Mouse (Mus musculus) layer of hippocampus, adult 2 months (tissue): Measurements from ENCODE around the gene Timm17a. TPM values are rescaled to one million over a fixed set of nuclear protein-coding genes. Genes with fewer than 3 reads are reported as not detected.

Source experiments
- DNase-seq, 2 experiments: peaks; one replicate each; pipeline ENCODE4 v3.0.0; 2022; ENCODE audit warnings: low spot score in 2 of 2
- H3K27ac ChIP-seq: fragments of 200-600 bp; 2 replicates; pipeline ENCODE4 v1.8.1; 2022
- H3K4me3 ChIP-seq: fragments of 200-600 bp; 2 replicates; pipeline ENCODE4 v1.8.1; 2022; ENCODE audit warnings: mild to moderate bottlenecking
- CTCF ChIP-seq: fragments of 200-600 bp; conservative IDR thresholded peaks from 2 replicates; pipeline ENCODE4 v1.8.1; 2022; ENCODE audit warnings: antibody characterized with exemption, mild to moderate bottlenecking, moderate library complexity
- long read RNA-seq, 2 experiments: library from polyadenylated mRNA; stranded (forward); transcript quantifications; one replicate each; pipeline ENCODE4 v2.0.0; 2021; ENCODE audit warnings: borderline mapping rate in 2 of 2
- total RNA-seq, 2 experiments: library from RNA; stranded (reverse); gene quantifications; 2 replicates each; pipeline ENCODE4 v1.2.3; 2021

The Timm17a gene
- 100 to 1,000 TPM; 177 to 178 TPM for total RNA-seq
- long read RNA-seq, experiment 1, full-length matches to known transcripts: 82 of 86 reads
- long read RNA-seq, experiment 1, partial matches to known transcripts: 3 of 86 reads
- long read RNA-seq, experiment 1, other reads (novel, unspliced or antisense): 1 of 86 reads
- long read RNA-seq, experiment 2, full-length matches to known transcripts: 118 of 126 reads
- long read RNA-seq, experiment 2, partial matches to known transcripts: 4 of 126 reads
- long read RNA-seq, experiment 2, other reads (novel, unspliced or antisense): 4 of 126 reads

- TF ChIP-seq CTCF: no peak
- H3K4me3 ChIP-seq: peak within 1 kb of the TSS; percentile 90
- H3K27ac ChIP-seq: peak within 1 kb of the TSS; percentile 98
- peak; percentile 94 to 95 for DNase-seq
These were observed at the start of gene Timm17a for GRCm38 (mm10) chr1:135313284-135314031. Timm17a (minus strand) TSS chr1:135313778.

GRCm38 (mm10) chr1:135362115-135362514 lies 48.5 kb upstream of the Timm17a start:
- no peak overlapping the region for H3K27ac ChIP-seq
- TF ChIP-seq CTCF: peak; percentile 47; the same call in 1 of the 2 replicates
- H3K4me3 ChIP-seq: no peak overlapping the region
- DNase-seq: no peak

- no peak overlapping the region for H3K27ac ChIP-seq
- no peak for DNase-seq
- TF ChIP-seq CTCF: no peak
- H3K4me3 ChIP-seq: no peak overlapping the region
These were observed 47.9 kb upstream of the Timm17a start for GRCm38 (mm10) chr1:135361491-135361890.

- H3K4me3 ChIP-seq: no peak overlapping the region
- H3K27ac ChIP-seq: no peak overlapping the region
- no peak for DNase-seq
- no peak for TF ChIP-seq CTCF
These were observed 45.5 kb upstream of the Timm17a start for GRCm38 (mm10) chr1:135359071-135359470.

GRCm38 (mm10) chr1:135351953-135352352 lies 38.4 kb upstream of the Timm17a start:
- H3K27ac ChIP-seq: peak overlapping the region; percentile 49; the same call in 1 of the 2 replicates
- no peak for TF ChIP-seq CTCF
- H3K4me3 ChIP-seq: no peak overlapping the region
- DNase-seq: no peak

- H3K4me3 ChIP-seq: no peak overlapping the region
- TF ChIP-seq CTCF: no peak
- peak in 1 of 2 experiments; percentile 33 for DNase-seq
These were observed 34.1 kb upstream of the Timm17a start for GRCm38 (mm10) chr1:135347498-135348169.

GRCm38 (mm10) chr1:135346891-135347290 lies 33.3 kb upstream of the Timm17a start:
- Histone ChIP-seq H3K27ac (peak overlapping the region; percentile 77; the same call in 1 of the 2 replicates), H3K4me3 (no peak overlapping the region)
- no peak for TF ChIP-seq CTCF
- no peak for DNase-seq

More at GRCm38 (mm10) chr1:135347498-135348169, 34.1 kb upstream of the Timm17a start:
- peak overlapping the region; percentile 77 for H3K27ac ChIP-seq

- no peak for DNase-seq
- no peak for TF ChIP-seq CTCF
- no peak overlapping the region for H3K27ac ChIP-seq
- no peak overlapping the region for H3K4me3 ChIP-seq
These were observed 30.4 kb upstream of the Timm17a start for GRCm38 (mm10) chr1:135344026-135344425.

- no peak overlapping the region for H3K27ac ChIP-seq
- no peak overlapping the region for H3K4me3 ChIP-seq
- DNase-seq: no peak
- no peak for TF ChIP-seq CTCF
These were observed 28.4 kb upstream of the Timm17a start for GRCm38 (mm10) chr1:135341947-135342346.

- H3K27ac ChIP-seq: no peak overlapping the region
- H3K4me3 ChIP-seq: no peak overlapping the region
- DNase-seq: no peak
- no peak for TF ChIP-seq CTCF
These were observed 17.0 kb upstream of the Timm17a start for GRCm38 (mm10) chr1:135330578-135330977.

GRCm38 (mm10) chr1:135328368-135328767 lies 14.8 kb upstream of the Timm17a start:
- peak in 1 of 2 experiments; percentile 30 for DNase-seq
- H3K27ac ChIP-seq: peak overlapping the region; percentile 10; the same call in 1 of the 2 replicates
- TF ChIP-seq CTCF: no peak
- H3K4me3 ChIP-seq: no peak overlapping the region

- TF ChIP-seq CTCF: no peak
- Histone ChIP-seq H3K4me3 (no peak overlapping the region), H3K27ac (no peak overlapping the region)
- DNase-seq: no peak
These were observed 12.4 kb upstream of the Timm17a start for GRCm38 (mm10) chr1:135325934-135326333.

GRCm38 (mm10) chr1:135324571-135324970 lies 11.0 kb upstream of the Timm17a start, which contains the start of gene Lmod1:
Lmod1 (plus strand) TSS chr1:135324807.
- no peak within 1 kb of the TSS for H3K27ac ChIP-seq
- no peak for DNase-seq
- no peak for TF ChIP-seq CTCF

More at GRCm38 (mm10) chr1:135324571-135324970, 11.0 kb upstream of the Timm17a start, which contains the start of gene Lmod1:
- H3K4me3 ChIP-seq: no peak within 1 kb of the TSS
